Mouse (Mus musculus) liver, embryonic 14.5 days (tissue): ENCODE results near the gene Gm4869.
"Not testable (repeated sequence)": the region's sequence is repeated elsewhere in the genome, so short reads cannot be mapped to it uniquely, and the experiment has no call there.

Experiments used
- CTCF ChIP-seq: IDR thresholded peaks from 2 replicates; pipeline ENCODE4 v1.5.1; 2016; ENCODE audit warnings: antibody characterized with exemption, low read depth, control low read depth
- EP300 ChIP-seq: IDR thresholded peaks from 2 replicates; pipeline ENCODE4 v1.6.1; 2016; ENCODE audit warnings: antibody characterized with exemption, low read depth

- TF ChIP-seq CTCF: peak; percentile 65
- TF ChIP-seq EP300: not testable (repeated sequence)
Measured at GRCm38 (mm10) chr5:140439117-140439516, 6.3 kb upstream of the Gm4869 start.
